Mouse (Mus musculus) spleen, postnatal 10 days (tissue): Measurements from ENCODE around the gene Emid1.
"Not testable (repeated sequence)": the region's sequence is repeated elsewhere in the genome, so short reads cannot be mapped to it uniquely, and the experiment has no call there.

Source experiments
- DNase-seq, 2 experiments: peaks; one replicate each; pipeline ENCODE4 v3.0.0; 2021 to 2022; ENCODE audit warnings: low spot score in 2 of 2

Gene Emid1

GRCm38 (mm10) chr11:5109441-5109840 is 42.6 kb downstream of the Emid1 start:
- DNase-seq, result no peak

GRCm38 (mm10) chr11:5103986-5104509 is 48.0 kb downstream of the Emid1 start:
- DNase-seq, result no peak

GRCm38 (mm10) chr11:5102384-5102783 is 49.7 kb downstream of the Emid1 start:
- no peak for DNase-seq

GRCm38 (mm10) chr11:5101641-5102040 is 50.4 kb downstream of the Emid1 start:
- no peak for DNase-seq

- DNase-seq, result no peak
These were observed 51.3 kb downstream of the Emid1 start for GRCm38 (mm10) chr11:5100801-5101200.

- DNase-seq, result no peak
These were observed 51.8 kb downstream of the Emid1 start for GRCm38 (mm10) chr11:5100283-5100682.

- peak; percentile 75 to 86 for DNase-seq
These were observed 52.4 kb downstream of the Emid1 start for GRCm38 (mm10) chr11:5099576-5100183.

- DNase-seq, result peak; percentile 98 to 100
These were observed 53.1 kb downstream of the Emid1 start, which contains the start of the genes Rhbdd3 and Ewsr1 for GRCm38 (mm10) chr11:5098736-5099542. Gene Rhbdd3, plus strand, starts transcription at chr11:5098926. Gene Ewsr1, minus strand, starts transcription at chr11:5099266.

GRCm38 (mm10) chr11:5098035-5098735 is 53.9 kb downstream of the Emid1 start:
- DNase-seq, result peak; percentile 61 to 73

- no peak for DNase-seq
These were observed 55.5 kb downstream of the Emid1 start for GRCm38 (mm10) chr11:5096480-5097020.

GRCm38 (mm10) chr11:5095877-5096276 is 56.2 kb downstream of the Emid1 start:
- no peak for DNase-seq

- no peak for DNase-seq
These were observed 60.4 kb downstream of the Emid1 start for GRCm38 (mm10) chr11:5091706-5092105.

GRCm38 (mm10) chr11:5089147-5089546 is 62.9 kb downstream of the Emid1 start:
- DNase-seq, result no peak

- DNase-seq, result not testable (repeated sequence)
These were observed 75.2 kb downstream of the Emid1 start for GRCm38 (mm10) chr11:5076843-5077242.

GRCm38 (mm10) chr11:5075760-5076159 is 76.3 kb downstream of the Emid1 start:
- no peak for DNase-seq

- peak in 1 of 2 experiments; percentile 43 for DNase-seq
These were observed 77.2 kb downstream of the Emid1 start for GRCm38 (mm10) chr11:5074882-5075281.

GRCm38 (mm10) chr11:5068126-5068971 is 83.7 kb downstream of the Emid1 start:
- no peak for DNase-seq

GRCm38 (mm10) chr11:5067063-5067462 is 85.0 kb downstream of the Emid1 start:
- no peak for DNase-seq

GRCm38 (mm10) chr11:5065056-5065821 is 86.8 kb downstream of the Emid1 start, which contains the start of gene Gas2l1:
Gene Gas2l1, minus strand, starts transcription at chr11:5065327.
- peak; percentile 72 to 86 for DNase-seq
